Mouse (Mus musculus): Measurements from ENCODE around the gene Cdh16.
A peak's percentile ranks its signal among the peaks of the same experiment; 100 is the strongest.

Cdh16 gene

DNA sequence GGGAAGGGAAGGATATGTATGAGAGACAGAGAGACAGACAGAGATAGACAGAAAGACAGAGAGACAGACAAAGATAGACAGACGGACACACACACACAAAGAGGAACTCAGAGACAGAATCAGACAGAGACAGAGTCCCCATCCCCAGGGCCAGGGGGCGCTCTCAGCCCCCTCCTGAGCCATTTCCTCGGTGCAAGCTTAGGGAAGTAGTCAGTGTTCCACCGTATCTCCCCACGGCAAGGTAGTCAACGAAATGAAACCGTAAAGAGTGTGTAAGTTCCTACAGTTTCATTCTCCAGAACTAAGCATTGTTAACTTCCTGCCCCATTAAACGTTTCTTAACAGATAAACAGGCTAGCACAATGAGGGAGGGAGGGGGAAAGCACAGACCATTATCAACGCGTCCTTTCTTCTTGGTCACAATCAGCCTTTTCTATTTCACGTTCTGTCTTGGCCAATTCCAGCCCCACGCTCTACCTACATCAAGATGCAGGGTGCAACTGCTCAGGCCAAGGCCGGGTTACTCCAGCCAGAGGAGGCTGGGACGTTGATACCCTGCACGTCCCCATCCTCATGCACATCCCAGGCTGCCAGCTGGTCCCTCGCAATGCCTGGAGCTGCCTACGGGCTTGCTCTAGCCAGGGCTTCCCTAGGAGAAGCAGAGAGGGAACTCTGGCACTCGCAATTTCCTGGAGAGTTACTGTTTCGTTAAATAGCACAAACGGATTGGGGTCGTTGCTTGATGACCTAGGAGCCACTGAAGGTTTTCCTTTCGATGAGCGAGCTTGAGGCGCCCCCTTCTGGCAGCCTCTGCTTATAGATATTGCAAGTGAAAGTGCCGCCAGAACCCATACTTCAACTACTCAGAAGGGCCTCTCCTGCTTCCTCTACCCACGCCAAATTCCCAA is 53.5 kb downstream of the Cdh16 start:
- DNase-seq: peak; percentile 84

DNA sequence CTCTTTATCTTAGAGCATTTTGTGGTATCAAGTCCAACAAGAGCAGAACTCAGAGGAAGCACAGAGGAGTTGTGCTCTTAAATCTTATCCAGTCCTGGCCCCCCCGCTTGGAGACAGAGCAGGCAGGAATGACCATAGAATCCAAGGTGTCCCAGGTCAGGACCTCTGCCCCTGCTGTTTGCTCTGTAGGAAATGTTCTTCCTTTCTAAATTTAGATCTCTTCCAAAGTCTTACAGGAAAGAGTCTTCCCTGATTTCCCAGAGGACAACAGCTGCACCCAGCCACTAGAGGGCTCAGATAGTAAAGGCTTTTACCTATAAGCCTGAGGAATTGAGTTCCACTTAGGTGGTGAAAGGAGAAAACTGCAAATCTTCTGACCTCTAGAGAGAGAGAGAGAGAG is 54.6 kb downstream of the Cdh16 start:
- DNase-seq: peak; percentile 42

DNA sequence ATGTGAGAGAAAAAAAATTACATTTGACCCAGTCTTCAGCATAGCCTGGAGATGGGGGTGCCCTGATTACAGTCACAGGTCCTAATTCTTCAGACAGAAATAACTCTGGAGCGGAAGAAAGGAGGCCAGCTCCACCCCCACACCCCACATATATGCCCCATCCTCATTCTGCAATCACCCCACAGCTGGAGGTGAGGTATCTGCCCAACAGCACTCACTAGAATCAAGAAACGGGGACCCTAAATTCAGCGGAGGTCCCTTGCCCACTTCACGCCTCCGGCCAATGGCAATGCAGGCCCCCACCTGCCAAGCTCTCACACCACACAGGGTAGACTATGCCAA is 58.8 kb downstream of the Cdh16 start:
- DNase-seq: no peak

DNA sequence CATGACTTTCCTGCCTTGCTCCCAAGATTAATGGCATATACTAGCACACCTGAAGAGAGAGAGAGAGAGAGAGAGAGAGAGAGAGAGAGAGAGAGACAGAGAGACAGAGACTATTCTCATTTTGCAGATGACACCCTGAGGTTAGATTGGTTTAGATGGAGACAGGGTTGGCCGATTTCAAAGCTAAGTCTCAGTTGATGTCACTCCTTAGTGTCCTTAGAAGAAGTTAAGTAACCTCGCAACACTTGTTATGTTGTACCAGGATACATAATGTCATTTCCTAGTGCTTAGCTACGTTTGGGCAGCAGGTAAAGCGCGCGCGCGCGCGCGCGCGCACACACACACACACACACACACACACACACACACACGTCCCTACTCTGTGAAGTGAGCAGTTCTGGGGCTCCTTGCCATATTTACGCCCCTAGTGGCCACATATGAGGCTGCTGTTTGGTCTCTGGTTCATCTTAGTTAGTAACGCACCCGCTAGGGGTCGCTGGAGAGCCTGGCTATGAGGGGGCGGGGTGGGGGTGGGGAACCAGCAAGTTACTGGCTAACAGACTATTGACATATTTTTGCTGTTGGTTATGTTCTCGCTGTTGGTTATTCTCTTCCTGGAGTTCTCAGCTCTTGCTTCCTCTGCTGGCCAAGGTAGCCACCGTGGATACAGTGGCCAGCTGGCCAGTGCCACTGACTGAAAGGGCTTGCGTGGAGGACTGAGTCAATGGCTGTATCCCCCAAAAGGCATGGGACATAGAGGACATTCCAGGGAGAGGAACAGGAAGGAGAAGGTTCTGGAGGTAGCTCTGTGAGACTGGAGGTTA is 59.4 kb downstream of the Cdh16 start:
- peak; percentile 83 for DNase-seq

DNA sequence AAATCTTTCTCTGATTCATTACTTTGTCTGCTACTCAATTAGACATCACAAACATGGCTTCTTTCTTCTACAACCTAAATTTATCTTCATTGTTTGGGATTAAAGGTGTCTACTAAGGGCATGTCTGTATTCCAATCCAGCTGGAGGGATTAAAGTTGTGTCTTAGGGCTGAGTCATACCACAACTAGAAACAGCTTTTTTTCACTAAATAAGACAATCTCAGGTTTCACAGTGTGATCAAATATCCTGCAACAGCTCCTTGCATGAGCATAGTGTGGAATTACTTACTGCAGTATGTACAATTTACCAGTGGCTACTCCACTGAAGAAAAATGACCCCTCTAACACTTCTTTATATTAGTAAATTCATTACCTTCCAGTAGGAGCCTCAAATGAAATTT is 63.5 kb downstream of the Cdh16 start:
- DNase-seq: no peak

DNA sequence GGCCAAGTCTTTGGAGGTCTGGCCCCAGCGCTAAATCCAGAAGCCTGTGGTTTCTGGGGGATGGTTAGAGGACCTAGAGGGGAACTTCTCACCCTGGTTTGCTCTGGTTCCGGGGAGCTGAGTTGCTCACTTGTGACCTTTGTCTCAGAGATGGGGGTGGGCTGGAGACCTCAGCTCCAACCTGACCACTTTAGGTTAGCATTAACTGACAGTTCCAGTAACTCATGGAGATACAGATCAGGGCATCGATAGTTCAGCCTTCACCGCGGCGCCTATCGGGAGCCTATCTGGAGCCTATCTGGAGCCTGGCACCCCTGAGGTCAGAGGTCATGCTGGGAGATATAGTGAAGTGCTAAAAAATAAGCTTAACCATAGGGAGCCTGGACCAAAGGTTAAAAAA is 67.0 kb downstream of the Cdh16 start:
- no peak for DNase-seq

DNA sequence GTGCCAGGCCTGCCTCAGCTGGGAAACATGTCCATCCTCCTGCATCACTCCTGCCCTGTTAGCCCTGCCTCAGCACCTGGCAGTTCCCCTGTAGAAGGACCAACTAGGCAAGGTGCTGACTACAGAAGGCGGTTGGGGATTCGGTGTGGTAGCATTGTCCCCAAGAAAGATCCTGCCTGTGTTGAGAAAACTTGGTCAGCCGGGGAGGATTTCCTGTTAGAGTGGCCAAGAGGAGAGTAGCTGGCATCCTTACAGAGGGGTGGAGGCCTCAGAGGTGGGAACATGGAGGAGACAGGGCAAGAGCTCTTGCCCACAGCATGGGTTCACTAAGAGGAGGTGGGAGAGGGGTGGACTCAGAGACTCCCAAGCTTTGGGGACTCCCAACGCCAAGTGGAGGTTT is 69.0 kb downstream of the Cdh16 start:
- no peak for DNase-seq

Measured in right cerebral cortex, adult 18-20 months (tissue).